Mouse (Mus musculus) cortical plate, adult 2 months (tissue): ENCODE measurements at regions not wholly inside any gene's neighbourhood (a gene's known extent, or its start where the extent isn't known, plus 50 kb on each side); places are given as distances from the start of the nearest gene placed in this dataset.
A peak's percentile ranks its signal among the peaks of the same experiment; 100 is the strongest.

Source experiments
- H3K27ac ChIP-seq: fragments of 200-500 bp; 2 replicates; pipeline ENCODE4 v1.5.1; 2012; ENCODE audit warnings: low read length, control low read depth, inconsistent platforms; ENCODE audit not compliant: insufficient read depth
- H3K4me1 ChIP-seq: fragments of 200-500 bp; 2 replicates; pipeline ENCODE4 v1.6.1; 2011; ENCODE audit warnings: low read length; ENCODE audit not compliant: control insufficient read depth, insufficient read depth
- H3K4me3 ChIP-seq: fragments of 200-500 bp; 2 replicates; pipeline ENCODE4 v1.5.1; 2011; ENCODE audit warnings: mild to moderate bottlenecking, low read length, control low read depth; ENCODE audit not compliant: insufficient read depth
- CTCF ChIP-seq: fragments of 200-500 bp; IDR thresholded peaks from 2 replicates; pipeline ENCODE4 v1.5.1; 2011; ENCODE audit warnings: mild to moderate bottlenecking, control low read depth, low read length; ENCODE audit not compliant: insufficient read depth; ENCODE audit errors: extremely low read depth
- POLR2A ChIP-seq: fragments of 200-500 bp; IDR thresholded peaks from 2 replicates; pipeline ENCODE4 v1.6.1; 2011; ENCODE audit warnings: mild to moderate bottlenecking, low read length, control low read depth; ENCODE audit not compliant: insufficient read depth; ENCODE audit errors: extremely low read depth

GRCm38 (mm10) chr9:118204456-118204855 lies 54.5 kb upstream of the Cmc1 start:
- H3K27ac ChIP-seq, result no peak overlapping the region
- no peak for TF ChIP-seq CTCF
- TF ChIP-seq POLR2A, result no peak
- H3K4me3 ChIP-seq, result no peak overlapping the region
- no peaks in the 10 kb centered on the region for H3K4me1 ChIP-seq

DNA sequence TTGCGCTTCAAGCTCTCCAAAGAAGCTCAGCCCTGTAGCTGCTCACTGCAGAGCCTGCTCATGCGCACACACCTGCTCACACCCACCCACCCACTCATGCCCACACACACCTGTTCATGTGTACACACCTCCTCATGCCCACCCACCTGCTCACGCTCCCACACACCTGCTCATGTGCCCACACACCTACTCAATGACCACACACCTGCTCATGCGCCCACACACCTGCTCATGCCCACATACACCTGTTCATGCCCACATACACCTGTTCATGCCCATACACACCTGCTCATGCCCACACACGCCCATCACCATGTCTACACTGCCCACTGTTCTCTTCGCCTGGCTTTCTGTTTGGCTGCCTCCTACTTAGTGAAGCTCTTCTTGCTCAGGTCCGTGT lies 56.5 kb upstream of the Cmc1 start:
- H3K27ac ChIP-seq, result no peak overlapping the region
- no peaks in the 10 kb centered on the region for H3K4me1 ChIP-seq
- H3K4me3 ChIP-seq, result no peak overlapping the region
- no peak for TF ChIP-seq POLR2A
- TF ChIP-seq CTCF, result no peak

- no peaks in the 10 kb centered on the region; the same call in 1 of the 2 replicates for H3K4me1 ChIP-seq
- no peak overlapping the region for H3K4me3 ChIP-seq
- peak overlapping the region; percentile 43; the same call in 1 of the 2 replicates for H3K27ac ChIP-seq
- TF ChIP-seq POLR2A (no peak), CTCF (no peak)
These were observed 69.7 kb upstream of the Cmc1 start for GRCm38 (mm10) chr9:118219696-118220095.

- Histone ChIP-seq H3K4me3 (no peak overlapping the region), H3K27ac (no peak overlapping the region), H3K4me1 (no peaks in the 10 kb centered on the region; the same call in 1 of the 2 replicates)
- TF ChIP-seq CTCF (no peak), POLR2A (no peak)
These were observed 71.2 kb upstream of the Cmc1 start for GRCm38 (mm10) chr9:118221186-118221585.

DNA sequence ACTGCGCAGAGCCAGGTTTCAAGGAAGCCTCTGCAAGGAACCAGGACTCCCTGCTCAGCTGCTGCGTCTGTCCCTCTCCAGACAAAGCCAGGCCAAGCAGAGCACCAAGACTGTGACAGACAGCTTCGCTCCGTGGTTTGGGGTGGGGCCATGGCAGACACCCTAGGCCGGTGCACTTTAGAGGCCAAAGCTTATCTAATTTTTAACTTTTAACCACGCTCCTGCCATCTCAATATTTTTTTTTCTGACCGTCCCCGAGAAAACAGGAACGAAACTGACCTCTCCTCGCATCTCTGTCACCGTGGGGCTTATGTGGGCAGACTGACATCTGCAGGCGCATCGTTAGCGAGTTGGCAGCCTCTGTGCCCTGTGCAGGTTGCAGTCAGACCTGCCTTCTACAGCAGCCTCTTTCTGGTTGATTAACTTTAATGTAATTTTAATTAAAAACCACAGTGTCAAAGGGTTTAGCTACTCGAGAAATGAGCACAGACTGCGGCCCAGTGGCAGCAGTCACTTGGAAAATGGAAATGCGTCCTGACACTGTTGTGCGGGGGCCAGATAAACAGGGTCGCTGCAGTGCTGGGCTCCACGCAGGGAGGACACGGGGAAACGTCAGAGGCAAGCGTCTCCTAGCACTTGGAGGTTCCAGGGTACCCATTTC lies 77.6 kb upstream of the Cmc1 start:
- H3K27ac ChIP-seq, result no peak overlapping the region
- TF ChIP-seq CTCF (no peak), POLR2A (no peak)
- no peak overlapping the region for H3K4me3 ChIP-seq
- H3K4me1 ChIP-seq, result no peaks in the 10 kb centered on the region

GRCm38 (mm10) chr9:118228691-118229427 lies 78.9 kb upstream of the Cmc1 start:
- TF ChIP-seq CTCF (no peak), POLR2A (no peak)
- Histone ChIP-seq H3K4me3 (no peak overlapping the region), H3K4me1 (no peaks in the 10 kb centered on the region), H3K27ac (no peak overlapping the region)

- no peak for TF ChIP-seq CTCF
- TF ChIP-seq POLR2A, result no peak
These were observed 90.7 kb upstream of the Cmc1 start for GRCm38 (mm10) chr9:118240711-118241110.

GRCm38 (mm10) chr9:118246820-118247628 lies 97.0 kb upstream of the Cmc1 start:
- no peak overlapping the region for H3K27ac ChIP-seq
- no peak overlapping the region for H3K4me3 ChIP-seq
- no peaks in the 10 kb centered on the region for H3K4me1 ChIP-seq
- no peak for TF ChIP-seq POLR2A
- TF ChIP-seq CTCF, result no peak

More at GRCm38 (mm10) chr9:118240711-118241110, 90.7 kb upstream of the Cmc1 start:
- no peak overlapping the region for H3K4me3 ChIP-seq
- no peak overlapping the region for H3K27ac ChIP-seq
- H3K4me1 ChIP-seq, result no peaks in the 10 kb centered on the region

- Histone ChIP-seq H3K4me3 (no peak overlapping the region), H3K27ac (no peak overlapping the region), H3K4me1 (no peaks in the 10 kb centered on the region)
- TF ChIP-seq POLR2A (no peak), CTCF (no peak)
These were observed 103.9 kb upstream of the Cmc1 start for GRCm38 (mm10) chr9:118253829-118254228.

GRCm38 (mm10) chr9:118255200-118255733 lies 105.3 kb upstream of the Cmc1 start:
- TF ChIP-seq CTCF, result no peak
- TF ChIP-seq POLR2A, result no peak
- H3K4me3 ChIP-seq, result no peak overlapping the region
- no peak overlapping the region for H3K27ac ChIP-seq
- no peaks in the 10 kb centered on the region for H3K4me1 ChIP-seq
